Mouse (Mus musculus) spleen, adult 2 months (tissue): ENCODE results near the gene Retsat. TPM values are rescaled to one million over a fixed set of nuclear protein-coding genes. Genes with fewer than 3 reads are reported as not detected.

ENCODE experiments used
- DNase-seq, 2 experiments: peaks; one replicate each; pipeline versions ENCODE4 v3.0.0 to v3.0.0-alpha.2; 2012 to 2021; ENCODE audit warnings: low spot score in 2 of 2, low read depth in 1 of 2
- H3K27ac ChIP-seq: fragments of 200-500 bp; 2 replicates; pipeline ENCODE4 v1.5.1; 2012; ENCODE audit warnings: low read length, inconsistent platforms; ENCODE audit not compliant: insufficient read depth
- H3K27me3 ChIP-seq: fragments of 200-500 bp; 2 replicates; pipeline ENCODE4 v1.6.1; 2012; ENCODE audit warnings: mild to moderate bottlenecking, moderate library complexity, low read length, inconsistent platforms; ENCODE audit not compliant: control insufficient read depth, insufficient read depth
- H3K36me3 ChIP-seq: fragments of 200-500 bp; 2 replicates; pipeline ENCODE4 v1.6.1; 2012; ENCODE audit warnings: mild to moderate bottlenecking, low read length, inconsistent platforms; ENCODE audit not compliant: control insufficient read depth, insufficient read depth
- H3K4me1 ChIP-seq: fragments of 200-500 bp; 2 replicates; pipeline ENCODE4 v1.6.1; 2011; ENCODE audit warnings: inconsistent platforms; ENCODE audit not compliant: control insufficient read depth, insufficient read depth, insufficient read length
- H3K4me3 ChIP-seq: fragments of 200-500 bp; 2 replicates; pipeline ENCODE4 v1.5.1; 2011; ENCODE audit warnings: mild to moderate bottlenecking, inconsistent platforms; ENCODE audit not compliant: insufficient read depth, insufficient read length; ENCODE audit errors: extremely low read depth
- CTCF ChIP-seq: fragments of 200-500 bp; IDR thresholded peaks from 2 replicates; pipeline ENCODE4 v1.5.1; 2011; ENCODE audit warnings: mild to moderate bottlenecking, inconsistent platforms; ENCODE audit not compliant: insufficient read depth, insufficient read length, insufficient replicate concordance; ENCODE audit errors: extremely low read depth
- POLR2A ChIP-seq: fragments of 200-500 bp; IDR thresholded peaks from 2 replicates; pipeline ENCODE4 v1.6.1; 2011; ENCODE audit warnings: low read depth, low read length, inconsistent platforms
- WGBS: fragments of 180-500 bp; shearing (Covaris S2); methylation state at CpG from one replicate; pipeline ENCODE4 v1.1.7; 2018; 5-methylcytosine and 5-hydroxymethylcytosine counted together
- polyA plus RNA-seq: library from polyadenylated mRNA; depleted of rRNA; stranded (reverse); fragments of >200 nt; gene quantifications from 2 replicates; pipeline ENCODE4 v1.2.3, GENCODE M21; 2012

Gene Retsat
- polyA plus RNA-seq, 1 experiment: 5.5 TPM

- H3K4me1 ChIP-seq: peaks cover 6% of the 10 kb centered on the region; the same call in 1 of the 2 replicates
- peak overlapping the region; percentile 77 for H3K4me3 ChIP-seq
- H3K36me3 ChIP-seq: no peaks in the 10 kb centered on the region
- no peaks in the 10 kb centered on the region for H3K27me3 ChIP-seq
- no peak for TF ChIP-seq CTCF
- TF ChIP-seq POLR2A: no peak
- peak overlapping the region; percentile 47 for H3K27ac ChIP-seq
- WGBS: 56% methylated on average over 12 of the region's 12 CpGs
- DNase-seq: no peak
These were observed 699 bp downstream of the Retsat start for GRCm38 (mm10) chr6:72598791-72599557.

GRCm38 (mm10) chr6:72600216-72600615 is 1.9 kb downstream of the Retsat start:
- WGBS: 86% methylated on average over 6 of the region's 6 CpGs
- TF ChIP-seq POLR2A (no peak), CTCF (no peak)
- H3K4me1 ChIP-seq: peaks cover 6% of the 10 kb centered on the region; the same call in 1 of the 2 replicates
- no peak overlapping the region for H3K27ac ChIP-seq
- no peaks in the 10 kb centered on the region for H3K27me3 ChIP-seq
- H3K4me3 ChIP-seq: no peak overlapping the region
- no peak for DNase-seq
- H3K36me3 ChIP-seq: no peaks in the 10 kb centered on the region; the same call in 1 of the 2 replicates

GRCm38 (mm10) chr6:72600771-72601170 is 2.5 kb downstream of the Retsat start:
- DNase-seq: no peak
- Histone ChIP-seq H3K36me3 (peaks cover 2% of the 10 kb centered on the region; the same call in 1 of the 2 replicates), H3K27ac (no peak overlapping the region), H3K27me3 (no peaks in the 10 kb centered on the region), H3K4me3 (no peak overlapping the region), H3K4me1 (peaks cover 6% of the 10 kb centered on the region; the same call in 1 of the 2 replicates)
- TF ChIP-seq POLR2A (no peak), CTCF (no peak)
- 93% methylated on average over 12 of the region's 12 CpGs for WGBS

DNA sequence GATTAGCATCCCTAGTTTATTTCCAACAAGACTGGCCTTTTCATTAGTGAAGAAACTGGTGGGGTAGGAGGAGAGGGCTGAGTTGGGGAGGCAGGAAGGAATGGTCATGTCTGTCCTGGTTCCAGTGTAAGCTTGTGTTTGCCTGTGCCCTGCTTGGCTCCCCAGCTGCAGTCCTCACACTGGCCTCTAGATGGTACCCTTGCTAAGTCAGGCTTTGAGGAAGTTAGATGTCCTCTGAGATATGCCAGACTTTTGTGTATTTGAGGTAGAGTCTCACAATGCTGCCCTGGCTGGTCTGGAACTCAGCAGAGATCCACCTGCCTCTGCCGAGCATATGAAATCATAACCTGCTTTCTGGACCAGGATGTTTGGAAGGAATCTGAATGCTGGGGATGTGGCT is 3.5 kb downstream of the Retsat start:
- H3K27ac ChIP-seq: no peak overlapping the region
- H3K4me3 ChIP-seq: no peak overlapping the region
- TF ChIP-seq POLR2A: no peak
- TF ChIP-seq CTCF: peak; percentile 81; the same call in 1 of the 2 replicates
- H3K4me1 ChIP-seq: peaks cover 6% of the 10 kb centered on the region; the same call in 1 of the 2 replicates
- no peaks in the 10 kb centered on the region for H3K27me3 ChIP-seq
- 7% methylated on average over 1 of the region's 1 CpGs for WGBS
- peak; percentile 63 to 84 for DNase-seq
- peaks cover 8% of the 10 kb centered on the region for H3K36me3 ChIP-seq

- Histone ChIP-seq H3K36me3 (peaks cover 18% of the 10 kb centered on the region), H3K4me3 (no peak overlapping the region), H3K27ac (no peak overlapping the region), H3K27me3 (no peaks in the 10 kb centered on the region), H3K4me1 (no peaks in the 10 kb centered on the region)
- 90% methylated on average over 2 of the region's 2 CpGs for WGBS
- TF ChIP-seq CTCF (no peak), POLR2A (no peak)
- DNase-seq: no peak
These were observed 5.8 kb downstream of the Retsat start for GRCm38 (mm10) chr6:72604066-72604465.

- TF ChIP-seq CTCF (no peak), POLR2A (no peak)
- H3K27ac ChIP-seq: no peak overlapping the region
- H3K4me3 ChIP-seq: no peak overlapping the region
- 90% methylated on average over 4 of the region's 4 CpGs for WGBS
- H3K36me3 ChIP-seq: peaks cover 41% of the 10 kb centered on the region
- no peak for DNase-seq
- no peaks in the 10 kb centered on the region for H3K4me1 ChIP-seq
- H3K27me3 ChIP-seq: no peaks in the 10 kb centered on the region
These were observed 8.8 kb downstream of the Retsat start for GRCm38 (mm10) chr6:72607060-72607459.

DNA sequence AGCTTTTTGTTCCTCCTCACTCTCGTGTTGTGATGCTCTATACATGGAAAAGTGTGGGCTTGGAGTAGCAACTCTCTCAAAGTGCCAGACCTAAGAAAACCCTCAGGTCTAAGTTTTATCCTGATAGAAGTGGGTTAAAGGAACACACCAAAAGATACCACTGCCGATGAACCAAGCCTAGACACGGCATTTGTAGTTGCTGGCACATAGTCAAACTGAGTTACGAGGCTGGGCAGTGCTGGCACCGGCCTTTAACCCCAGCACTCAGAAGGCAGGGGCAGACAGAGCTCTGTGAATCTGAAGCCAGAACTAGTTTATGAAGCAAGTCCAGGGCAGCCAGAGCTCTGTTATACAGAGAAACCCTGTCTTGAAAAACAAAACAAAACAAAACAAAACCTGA is 9.4 kb downstream of the Retsat start:
- no peak for TF ChIP-seq POLR2A
- no peak for TF ChIP-seq CTCF
- no peak overlapping the region for H3K4me3 ChIP-seq
- H3K4me1 ChIP-seq: no peaks in the 10 kb centered on the region
- no peak overlapping the region for H3K27ac ChIP-seq
- H3K27me3 ChIP-seq: no peaks in the 10 kb centered on the region
- WGBS: 90% methylated on average over 5 of the region's 5 CpGs
- H3K36me3 ChIP-seq: peaks cover 41% of the 10 kb centered on the region
- no peak for DNase-seq
